Mouse (Mus musculus): ENCODE results near the gene Slc23a2.

The Slc23a2 gene

GRCm38 (mm10) chr2:132134758-132135157 lies 10.2 kb downstream of the Slc23a2 start:
- no peak for DNase-seq (ENCODE audit: low spot score in 2 of 2)

GRCm38 (mm10) chr2:132133436-132133835 lies 11.5 kb downstream of the Slc23a2 start:
- DNase-seq (ENCODE audit: low spot score in 2 of 2): no peak

- no peak for DNase-seq (ENCODE audit: low spot score in 2 of 2)
These were observed 13.6 kb downstream of the Slc23a2 start for GRCm38 (mm10) chr2:132131266-132131665.

GRCm38 (mm10) chr2:132129980-132130379 lies 14.9 kb downstream of the Slc23a2 start:
- no peak for DNase-seq (ENCODE audit: low spot score in 2 of 2)

GRCm38 (mm10) chr2:132129247-132129646 lies 15.7 kb downstream of the Slc23a2 start:
- DNase-seq (ENCODE audit: low spot score in 2 of 2): no peak

GRCm38 (mm10) chr2:132127904-132128303 lies 17.0 kb downstream of the Slc23a2 start:
- no peak for DNase-seq (ENCODE audit: low spot score in 2 of 2)

GRCm38 (mm10) chr2:132126292-132126691 lies 18.6 kb downstream of the Slc23a2 start:
- DNase-seq (ENCODE audit: low spot score in 2 of 2): no peak

GRCm38 (mm10) chr2:132123063-132123462 lies 21.8 kb downstream of the Slc23a2 start:
- DNase-seq (ENCODE audit: low spot score in 2 of 2): no peak

GRCm38 (mm10) chr2:132121050-132121449 lies 23.9 kb downstream of the Slc23a2 start:
- DNase-seq (ENCODE audit: low spot score in 2 of 2): no peak

- no peak for DNase-seq (ENCODE audit: low spot score in 2 of 2)
These were observed 26.3 kb downstream of the Slc23a2 start for GRCm38 (mm10) chr2:132118646-132119045.

- DNase-seq (ENCODE audit: low spot score in 2 of 2): no peak
These were observed 29.0 kb downstream of the Slc23a2 start for GRCm38 (mm10) chr2:132115936-132116335.

- no peak for DNase-seq (ENCODE audit: low spot score in 2 of 2)
These were observed 29.6 kb downstream of the Slc23a2 start for GRCm38 (mm10) chr2:132115344-132115743.

- DNase-seq (ENCODE audit: low spot score in 2 of 2): no peak
These were observed 30.7 kb downstream of the Slc23a2 start for GRCm38 (mm10) chr2:132113962-132114759.

GRCm38 (mm10) chr2:132112319-132112718 lies 32.6 kb downstream of the Slc23a2 start:
- no peak for DNase-seq (ENCODE audit: low spot score in 2 of 2)

- DNase-seq (ENCODE audit: low spot score in 2 of 2): no peak
These were observed 33.0 kb downstream of the Slc23a2 start for GRCm38 (mm10) chr2:132111905-132112304.

- peak; percentile 56 to 57 for DNase-seq (ENCODE audit: low spot score in 2 of 2)
These were observed 33.6 kb downstream of the Slc23a2 start for GRCm38 (mm10) chr2:132111266-132111665.

- no peak for DNase-seq (ENCODE audit: low spot score in 2 of 2)
These were observed 34.2 kb downstream of the Slc23a2 start for GRCm38 (mm10) chr2:132110702-132111101.

- no peak for DNase-seq (ENCODE audit: low spot score in 2 of 2)
These were observed 35.9 kb downstream of the Slc23a2 start for GRCm38 (mm10) chr2:132108988-132109387.

GRCm38 (mm10) chr2:132107611-132108010 lies 37.3 kb downstream of the Slc23a2 start:
- peak in 1 of 2 experiments; percentile 36 for DNase-seq (ENCODE audit: low spot score in 2 of 2)

- DNase-seq (ENCODE audit: low spot score in 2 of 2): no peak
These were observed 38.8 kb downstream of the Slc23a2 start for GRCm38 (mm10) chr2:132106069-132106468.

- DNase-seq (ENCODE audit: low spot score in 2 of 2): no peak
These were observed 41.6 kb downstream of the Slc23a2 start for GRCm38 (mm10) chr2:132103265-132103664.

- DNase-seq (ENCODE audit: low spot score in 2 of 2): no peak
These were observed 42.3 kb downstream of the Slc23a2 start for GRCm38 (mm10) chr2:132102505-132103130.

Data from frontal cortex, postnatal 10 days (tissue).